Mouse (Mus musculus) intestine, embryonic 14.5 days (tissue): ENCODE results near the gene Zfp13. TPM values are rescaled to one million over a fixed set of nuclear protein-coding genes. Genes with fewer than 3 reads are reported as not detected.

ENCODE experiments used
- ATAC-seq: fragments of 200-750 bp; cut with Nextera tagmentation; replicated peaks from 2 replicates; pipeline ENCODE4 v1.8.0; 2017; ENCODE audit warnings: low read depth, moderate number of reproducible peaks, moderate TSS enrichment, moderate library complexity; ENCODE audit not compliant: low FRiP score, low TSS enrichment
- DNase-seq: peaks from one replicate; pipeline ENCODE4 v3.0.0-alpha.2; 2018; ENCODE audit warnings: low spot score
- H3K27ac ChIP-seq: fragments of 300-500 bp; sonication (generic); 2 replicates; pipeline ENCODE4 v1.5.1; 2014; ENCODE audit warnings: low read depth, mild to moderate bottlenecking, control low read depth
- H3K27me3 ChIP-seq: fragments of 300-500 bp; sonication (generic); replicated peaks from 2 replicates; pipeline ENCODE4 v1.6.1; 2014; ENCODE audit warnings: low read length, control low read depth; ENCODE audit not compliant: control insufficient read depth, insufficient read depth
- H3K36me3 ChIP-seq: fragments of 300-500 bp; sonication (generic); 2 replicates; pipeline ENCODE4 v1.6.1; 2014; ENCODE audit warnings: low read length, control low read depth; ENCODE audit not compliant: control insufficient read depth, insufficient read depth
- H3K4me1 ChIP-seq: fragments of 300-500 bp; sonication (generic); replicated peaks from 2 replicates; pipeline ENCODE4 v1.6.1; 2014; ENCODE audit warnings: low read length, control low read depth, mixed read lengths; ENCODE audit not compliant: control insufficient read depth, insufficient read depth
- H3K4me2 ChIP-seq: fragments of 300-500 bp; sonication (generic); 2 replicates; pipeline ENCODE4 v1.6.1; 2014; ENCODE audit warnings: low read length
- H3K4me3 ChIP-seq: fragments of 300-500 bp; sonication (generic); 2 replicates; pipeline ENCODE4 v1.5.1; 2014; ENCODE audit warnings: low read depth, low read length, control low read depth, mixed read lengths
- H3K9ac ChIP-seq: fragments of 300-500 bp; sonication (generic); 2 replicates; pipeline ENCODE4 v1.6.1; 2014; ENCODE audit warnings: mild to moderate bottlenecking, low read length
- H3K9me3 ChIP-seq: fragments of 300-500 bp; sonication (generic); 2 replicates; pipeline ENCODE4 v1.6.1; 2016; ENCODE audit warnings: low read length, control low read depth; ENCODE audit not compliant: control insufficient read depth
- WGBS: fragments of 180-500 bp; shearing (Covaris S2); extraction: QIAGEN DNeasy Blood & Tissue Kit; methylation state at CpG from one replicate; pipeline ENCODE4 v1.1.7; 2014; 5-methylcytosine and 5-hydroxymethylcytosine counted together
- polyA plus RNA-seq: library from polyadenylated mRNA; unstranded; fragments of >200 nt; fragmentation: Nextera tagmentation; extraction: Ambion mirVana; gene quantifications from 2 replicates; pipeline ENCODE4 v1.2.1, GENCODE M21; 2014

Gene Zfp13
- polyA plus RNA-seq, 1 experiment from 2014 or later: 14.8 TPM

- peaks cover 68% of the 10 kb centered on the region for H3K36me3 ChIP-seq
- ATAC-seq: no peak
- WGBS: 96% methylated on average over 38 of the region's 38 CpGs
Measured at GRCm38 (mm10) chr17:23575951-23576552, 23.2 kb downstream of the Zfp13 start.

GRCm38 (mm10) chr17:23574130-23574529, 25.2 kb downstream of the Zfp13 start:
- no peak for DNase-seq

More at GRCm38 (mm10) chr17:23575951-23576552, 23.2 kb downstream of the Zfp13 start:
- DNase-seq: no peak
- no peak overlapping the region for H3K4me3 ChIP-seq
- no peaks in the 10 kb centered on the region for H3K4me1 ChIP-seq
- H3K9me3 ChIP-seq: peaks cover 19% of the 10 kb centered on the region
- no peaks in the 10 kb centered on the region for H3K27me3 ChIP-seq
- no peak overlapping the region for H3K4me2 ChIP-seq
- H3K27ac ChIP-seq: no peak overlapping the region
- H3K9ac ChIP-seq: no peak overlapping the region

GRCm38 (mm10) chr17:23572059-23572458, 27.2 kb downstream of the Zfp13 start:
- no peaks in the 10 kb centered on the region for H3K4me1 ChIP-seq
- H3K27ac ChIP-seq: no peak overlapping the region
- no peak overlapping the region for H3K4me2 ChIP-seq
- H3K9ac ChIP-seq: no peak overlapping the region
- WGBS: 77% methylated on average over 6 of the region's 6 CpGs
- H3K9me3 ChIP-seq: peaks cover 19% of the 10 kb centered on the region
- H3K36me3 ChIP-seq: peaks cover 32% of the 10 kb centered on the region
- no peak for ATAC-seq
- H3K27me3 ChIP-seq: no peaks in the 10 kb centered on the region
- no peak for DNase-seq
- no peak overlapping the region for H3K4me3 ChIP-seq

More at GRCm38 (mm10) chr17:23574130-23574529, 25.2 kb downstream of the Zfp13 start:
- H3K4me3 ChIP-seq: no peak overlapping the region
- no peak overlapping the region for H3K9ac ChIP-seq
- H3K4me2 ChIP-seq: no peak overlapping the region
- H3K4me1 ChIP-seq: no peaks in the 10 kb centered on the region
- WGBS: 87% methylated on average over 8 of the region's 8 CpGs
- ATAC-seq: no peak
- H3K27ac ChIP-seq: no peak overlapping the region
- peaks cover 19% of the 10 kb centered on the region for H3K9me3 ChIP-seq
- peaks cover 49% of the 10 kb centered on the region for H3K36me3 ChIP-seq
- H3K27me3 ChIP-seq: no peaks in the 10 kb centered on the region

GRCm38 (mm10) chr17:23571084-23571483, 28.2 kb downstream of the Zfp13 start:
- Histone ChIP-seq H3K9me3 (peaks cover 10% of the 10 kb centered on the region), H3K36me3 (peaks cover 22% of the 10 kb centered on the region), H3K4me1 (no peaks in the 10 kb centered on the region), H3K4me2 (no peak overlapping the region), H3K27ac (no peak overlapping the region), H3K27me3 (no peaks in the 10 kb centered on the region), H3K4me3 (no peak overlapping the region), H3K9ac (no peak overlapping the region)
- WGBS: 21% methylated on average over 5 of the region's 5 CpGs
- DNase-seq: no peak
- ATAC-seq: no peak

- Histone ChIP-seq H3K4me3 (no peak overlapping the region), H3K4me2 (no peak overlapping the region), H3K4me1 (peaks cover 3% of the 10 kb centered on the region; the same call in 1 of the 2 replicates), H3K27me3 (no peaks in the 10 kb centered on the region), H3K9me3 (peaks cover 4% of the 10 kb centered on the region; the same call in 1 of the 2 replicates), H3K9ac (no peak overlapping the region), H3K27ac (no peak overlapping the region), H3K36me3 (peaks cover 12% of the 10 kb centered on the region)
- WGBS: 39% methylated on average over 6 of the region's 6 CpGs
- DNase-seq (no peak), ATAC-seq (no peak; the same call in 1 of the 2 replicates)
Measured at GRCm38 (mm10) chr17:23570017-23570416, 29.3 kb downstream of the Zfp13 start.

- Histone ChIP-seq H3K4me3 (no peak overlapping the region), H3K27ac (no peak overlapping the region), H3K4me1 (peaks cover 6% of the 10 kb centered on the region; the same call in 1 of the 2 replicates), H3K4me2 (no peak overlapping the region), H3K27me3 (no peaks in the 10 kb centered on the region), H3K36me3 (no peaks in the 10 kb centered on the region), H3K9ac (no peak overlapping the region), H3K9me3 (no peaks in the 10 kb centered on the region)
- whole genome bisulfite sequencing: 34% methylated on average over 5 of the region's 5 CpGs
- DNase-seq (no peak), ATAC-seq (no peak)
Measured at GRCm38 (mm10) chr17:23568370-23568769, 30.9 kb downstream of the Zfp13 start.

- no peak overlapping the region for H3K27ac ChIP-seq
- H3K27me3 ChIP-seq: no peaks in the 10 kb centered on the region
- no peak overlapping the region for H3K4me2 ChIP-seq
- no peak overlapping the region for H3K4me3 ChIP-seq
- H3K9ac ChIP-seq: no peak overlapping the region
- H3K36me3 ChIP-seq: no peaks in the 10 kb centered on the region
- H3K4me1 ChIP-seq: peaks cover 6% of the 10 kb centered on the region; the same call in 1 of the 2 replicates
- no peaks in the 10 kb centered on the region for H3K9me3 ChIP-seq
- DNase-seq: no peak
- WGBS: 53% methylated on average over 5 of the region's 5 CpGs
- ATAC-seq: no peak
Measured at GRCm38 (mm10) chr17:23566787-23567186, 32.5 kb downstream of the Zfp13 start.

GRCm38 (mm10) chr17:23564368-23564715, 34.9 kb downstream of the Zfp13 start:
- Histone ChIP-seq H3K27ac (peak overlapping the region; percentile 94), H3K27me3 (no peaks in the 10 kb centered on the region), H3K9me3 (no peaks in the 10 kb centered on the region), H3K9ac (peak overlapping the region; percentile 93), H3K4me2 (peak overlapping the region; percentile 64), H3K36me3 (peaks cover 18% of the 10 kb centered on the region), H3K4me3 (peak overlapping the region; percentile 67), H3K4me1 (peaks cover 6% of the 10 kb centered on the region; the same call in 1 of the 2 replicates)
- DNase-seq (no peak), ATAC-seq (peak; percentile 74)
- WGBS: 0% methylated on average over 8 of the region's 8 CpGs
